Mouse (Mus musculus) neutrophil, adult 59 days (primary cell): ENCODE results near the gene Wtip. TPM values are rescaled to one million over a fixed set of nuclear protein-coding genes. Genes with fewer than 3 reads are reported as not detected.

Experiments used
- total RNA-seq, 2 experiments: library from RNA; stranded (reverse); gene quantifications; 1 replicate in 1 of 2; 2 replicates in 1 of 2; pipeline ENCODE4 v1.2.4; 2023

Wtip gene
- total RNA-seq = under 1 TPM in 1 of 2 experiments, not detected in 1; 0.31 TPM

GRCm38 (mm10) chr7:34133117-34133762 lies at the start of gene Wtip:
TSS of gene Wtip (minus strand) at chr7:34133268.

GRCm38 (mm10) chr7:34169454-34169853 lies 36.4 kb upstream of the Wtip start, which contains the start of gene Uba2:
TSS of gene Uba2 (minus strand) at chr7:34169599.

GRCm38 (mm10) chr7:34094911-34095481 lies 38.1 kb downstream of the Wtip start, which contains the start of gene Scgb1b30:
TSS of gene Scgb1b30 (plus strand) at chr7:34095431.

Other genes with a start within 250 kb of the Wtip start
- gene Scgb2b26, start 188.2 kb downstream of the Wtip start, total RNA-seq = not detected
- not detected for gene Scgb2b27, start 119.3 kb downstream of the Wtip start, total RNA-seq
- not detected for gene Scgb1b27, start 111.8 kb downstream of the Wtip start, total RNA-seq
- not detected for gene Scgb1b30, start 37.8 kb downstream of the Wtip start, total RNA-seq
- gene Uba2, start 36.3 kb upstream of the Wtip start, total RNA-seq = 10 to 100 TPM; 61.7 to 63.7 TPM
- 10 to 100 TPM; 16.7 to 20.2 TPM for gene Pdcd2l, start 63.4 kb upstream of the Wtip start, total RNA-seq
- 100 to 1,000 TPM; 774 to 885 TPM for gene Gpi1, start 97.1 kb upstream of the Wtip start, total RNA-seq
- not detected for gene Gm6096, start 117.8 kb upstream of the Wtip start, total RNA-seq
- 10 to 100 TPM; 15.3 to 15.6 TPM for gene 4931406P16Rik, start 180.3 kb upstream of the Wtip start, total RNA-seq